Mouse (Mus musculus): ENCODE measurements around the gene Sh2d3c. TPM values are rescaled to one million over a fixed set of nuclear protein-coding genes. Genes with fewer than 3 reads are reported as not detected.

Gene Sh2d3c
- polyA plus RNA-seq, 1 experiment from 2014 or later: 32.4 TPM

DNA sequence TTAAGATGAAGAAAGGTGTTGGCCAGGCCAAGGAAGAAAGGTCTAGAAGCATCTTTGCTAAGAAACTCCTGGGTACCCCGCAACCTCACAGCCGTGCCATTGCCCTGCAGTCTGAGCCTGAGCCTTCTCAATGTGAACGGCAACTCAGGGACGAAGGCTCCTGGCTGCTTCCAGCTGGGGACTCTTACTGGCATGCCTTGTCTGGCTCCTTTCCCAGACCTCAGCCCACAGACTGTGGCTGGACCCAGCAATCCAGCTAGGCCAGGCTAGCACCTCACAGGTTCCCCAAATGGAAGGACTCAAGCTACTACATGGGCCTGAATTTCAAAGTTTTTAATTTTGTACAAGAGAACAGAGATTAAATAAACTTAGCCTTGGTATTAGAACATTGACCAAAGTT lies 41.0 kb downstream of the Sh2d3c start:
- no peak for ATAC-seq (replicated peaks; ENCODE audit: extremely low read depth, insufficient read depth, low FRiP score)
- H3K27ac ChIP-seq (ENCODE audit: low read length): no peak overlapping the region
- H3K27me3 ChIP-seq (ENCODE audit: control insufficient read depth, insufficient read depth, low read length): no peaks in the 10 kb centered on the region
- H3K4me1 ChIP-seq (ENCODE audit: control insufficient read depth, insufficient read depth, low read length): peaks cover 3% of the 10 kb centered on the region; the same call in 1 of the 2 replicates
- no peak overlapping the region for H3K4me3 ChIP-seq (ENCODE audit: low read length)
- H3K4me2 ChIP-seq (ENCODE audit: low read depth, low read length): no peak overlapping the region
- no peaks in the 10 kb centered on the region for H3K9me3 ChIP-seq (replicated peaks; ENCODE audit: control insufficient read depth, low read length)
- H3K9ac ChIP-seq (ENCODE audit: low read length): no peak overlapping the region
- WGBS: 65% methylated on average over 4 of the region's 4 CpGs
- 0 out of 2 replicates have a peak, but pooled peaks cover 3% of the 10 kb centered on the region for H3K36me3 ChIP-seq (ENCODE audit: control insufficient read depth, insufficient read depth)

DNA sequence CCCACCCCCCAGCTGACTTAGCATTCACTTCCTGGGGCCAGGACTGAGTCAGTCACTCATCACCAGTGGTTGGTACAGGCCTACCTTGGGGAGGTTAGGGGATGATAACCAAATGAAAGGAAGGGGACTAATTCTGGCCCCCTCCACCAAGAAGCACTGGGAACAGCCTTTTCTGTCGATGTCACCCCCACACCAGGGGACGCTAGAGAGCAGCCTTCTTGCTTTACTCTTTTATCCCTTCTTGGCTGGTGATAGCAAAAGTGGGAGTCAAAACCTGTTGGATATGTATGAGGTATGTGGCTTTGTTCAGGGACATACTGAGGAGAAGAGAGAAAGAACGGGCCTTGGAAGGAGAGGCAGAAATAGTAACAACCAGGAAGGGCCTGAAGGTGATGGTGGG lies 42.5 kb downstream of the Sh2d3c start:
- Histone ChIP-seq H3K9me3 (replicated peaks; ENCODE audit: control insufficient read depth, low read length) (no peaks in the 10 kb centered on the region), H3K36me3 (ENCODE audit: control insufficient read depth, insufficient read depth) (0 out of 2 replicates have a peak, but pooled peaks cover 3% of the 10 kb centered on the region), H3K4me2 (ENCODE audit: low read depth, low read length) (no peak overlapping the region), H3K9ac (ENCODE audit: low read length) (no peak overlapping the region), H3K4me1 (ENCODE audit: control insufficient read depth, insufficient read depth, low read length) (no peaks in the 10 kb centered on the region), H3K27me3 (ENCODE audit: control insufficient read depth, insufficient read depth, low read length) (no peaks in the 10 kb centered on the region), H3K4me3 (ENCODE audit: low read length) (no peak overlapping the region), H3K27ac (ENCODE audit: low read length) (no peak overlapping the region)
- WGBS: 64% methylated on average over 3 of the region's 3 CpGs
- no peak for ATAC-seq (replicated peaks; ENCODE audit: extremely low read depth, insufficient read depth, low FRiP score)

DNA sequence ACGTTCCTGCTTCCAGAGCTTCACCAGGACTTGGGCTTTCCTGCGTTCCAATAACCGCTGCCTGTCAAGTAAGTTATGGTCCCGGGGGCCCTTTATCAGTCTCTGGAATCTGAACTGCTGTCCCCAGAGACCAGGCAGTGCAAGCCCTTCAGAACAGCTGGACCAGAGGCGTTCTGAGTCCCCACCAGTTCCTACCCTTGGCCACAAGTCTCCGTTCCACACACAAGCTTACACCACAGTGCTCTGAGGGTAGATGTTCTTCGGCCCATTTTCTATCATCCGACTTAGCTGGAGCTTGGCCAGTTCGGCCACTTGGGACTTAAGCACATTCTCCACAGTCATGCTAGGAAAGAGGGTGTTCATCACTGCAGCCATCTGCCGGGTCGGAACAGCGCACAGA lies 46.4 kb downstream of the Sh2d3c start:
- Histone ChIP-seq H3K4me2 (ENCODE audit: low read depth, low read length) (no peak overlapping the region), H3K4me1 (ENCODE audit: control insufficient read depth, insufficient read depth, low read length) (no peaks in the 10 kb centered on the region), H3K36me3 (ENCODE audit: control insufficient read depth, insufficient read depth) (no peaks in the 10 kb centered on the region), H3K9me3 (replicated peaks; ENCODE audit: control insufficient read depth, low read length) (no peaks in the 10 kb centered on the region), H3K27ac (ENCODE audit: low read length) (no peak overlapping the region), H3K9ac (ENCODE audit: low read length) (no peak overlapping the region), H3K27me3 (ENCODE audit: control insufficient read depth, insufficient read depth, low read length) (no peaks in the 10 kb centered on the region), H3K4me3 (ENCODE audit: low read length) (no peak overlapping the region)
- 70% methylated on average over 12 of the region's 12 CpGs for WGBS
- no peak for ATAC-seq (replicated peaks; ENCODE audit: extremely low read depth, insufficient read depth, low FRiP score)

DNA sequence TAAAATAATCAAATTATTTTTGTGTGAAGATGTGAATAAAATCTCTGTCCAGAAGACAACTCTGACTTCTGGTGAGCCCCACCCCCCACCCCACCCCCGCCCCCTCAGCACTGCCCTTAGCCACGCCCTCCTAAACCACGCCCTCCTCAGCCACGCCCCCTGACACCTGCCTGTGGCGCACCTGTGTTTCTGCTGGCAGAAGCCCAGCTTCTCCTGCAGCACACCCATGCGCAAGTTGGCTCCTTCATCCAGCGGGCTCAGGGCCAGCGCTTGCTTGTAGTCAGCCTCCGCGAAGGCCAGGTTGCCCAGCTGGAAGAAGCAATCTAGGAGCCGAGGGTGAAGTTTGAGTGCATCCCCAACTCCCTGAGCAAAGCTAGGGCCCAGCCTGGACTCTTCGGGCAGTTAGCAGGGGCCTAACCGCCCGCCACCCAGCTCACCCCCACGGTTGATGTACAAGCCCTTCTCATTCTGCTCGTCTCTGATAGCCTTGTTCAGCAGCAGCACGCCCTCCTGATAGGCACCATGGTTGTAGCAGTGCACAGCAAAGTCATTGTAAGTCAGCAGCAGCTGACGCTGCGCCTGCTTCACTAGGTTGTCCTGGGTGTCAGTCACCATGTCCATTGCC lies 47.9 kb downstream of the Sh2d3c start:
- Histone ChIP-seq H3K4me3 (ENCODE audit: low read length) (no peak overlapping the region), H3K36me3 (ENCODE audit: control insufficient read depth, insufficient read depth) (no peaks in the 10 kb centered on the region), H3K4me2 (ENCODE audit: low read depth, low read length) (no peak overlapping the region), H3K9ac (ENCODE audit: low read length) (no peak overlapping the region), H3K27ac (ENCODE audit: low read length) (no peak overlapping the region), H3K9me3 (replicated peaks; ENCODE audit: control insufficient read depth, low read length) (no peaks in the 10 kb centered on the region), H3K27me3 (ENCODE audit: control insufficient read depth, insufficient read depth, low read length) (no peaks in the 10 kb centered on the region), H3K4me1 (ENCODE audit: control insufficient read depth, insufficient read depth, low read length) (no peaks in the 10 kb centered on the region)
- no peak for ATAC-seq (replicated peaks; ENCODE audit: extremely low read depth, insufficient read depth, low FRiP score)
- WGBS: 50% methylated on average over 19 of the region's 19 CpGs

DNA sequence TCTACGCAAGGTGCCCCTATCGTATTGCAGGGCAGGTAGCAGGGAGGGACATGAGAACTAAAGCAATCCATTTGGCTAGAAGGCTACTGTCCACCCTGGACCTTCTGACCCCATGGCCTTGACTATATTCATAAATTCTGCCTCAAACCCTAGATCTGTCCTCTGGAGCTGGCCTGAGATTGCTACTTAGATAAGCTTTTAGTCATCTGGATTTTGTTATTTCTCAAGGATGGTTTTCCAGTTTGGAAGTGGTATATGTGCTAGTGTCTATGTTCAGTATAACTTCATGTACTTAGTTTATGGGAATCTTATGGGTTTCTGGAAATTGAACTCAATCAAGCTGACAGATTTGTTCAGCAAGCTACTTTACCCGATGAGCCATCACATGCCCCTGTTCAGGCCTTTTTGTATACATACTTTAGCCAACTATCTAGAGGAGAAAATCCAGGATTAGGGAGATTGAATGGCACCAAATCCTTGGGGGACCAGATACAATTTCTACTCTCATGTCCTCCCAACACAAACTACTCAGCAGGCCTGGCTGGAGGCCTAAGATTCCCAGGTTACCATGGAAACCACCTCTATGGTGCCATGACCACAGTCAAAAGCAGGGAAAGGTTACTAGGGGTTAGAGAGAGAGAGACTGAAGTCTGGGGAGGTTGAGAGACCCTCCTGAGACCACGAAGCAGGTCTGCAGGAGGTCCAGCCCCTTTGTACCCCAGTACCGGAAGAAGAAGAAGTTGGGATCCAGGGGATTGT lies 48.7 kb downstream of the Sh2d3c start:
- Histone ChIP-seq H3K4me1 (ENCODE audit: control insufficient read depth, insufficient read depth, low read length) (no peaks in the 10 kb centered on the region), H3K9me3 (replicated peaks; ENCODE audit: control insufficient read depth, low read length) (no peaks in the 10 kb centered on the region), H3K4me2 (ENCODE audit: low read depth, low read length) (no peak overlapping the region), H3K36me3 (ENCODE audit: control insufficient read depth, insufficient read depth) (no peaks in the 10 kb centered on the region), H3K4me3 (ENCODE audit: low read length) (no peak overlapping the region), H3K27me3 (ENCODE audit: control insufficient read depth, insufficient read depth, low read length) (no peaks in the 10 kb centered on the region), H3K9ac (ENCODE audit: low read length) (no peak overlapping the region), H3K27ac (ENCODE audit: low read length) (no peak overlapping the region)
- no peak for ATAC-seq (replicated peaks; ENCODE audit: extremely low read depth, insufficient read depth, low FRiP score)
- 84% methylated on average over 5 of the region's 5 CpGs for WGBS

DNA sequence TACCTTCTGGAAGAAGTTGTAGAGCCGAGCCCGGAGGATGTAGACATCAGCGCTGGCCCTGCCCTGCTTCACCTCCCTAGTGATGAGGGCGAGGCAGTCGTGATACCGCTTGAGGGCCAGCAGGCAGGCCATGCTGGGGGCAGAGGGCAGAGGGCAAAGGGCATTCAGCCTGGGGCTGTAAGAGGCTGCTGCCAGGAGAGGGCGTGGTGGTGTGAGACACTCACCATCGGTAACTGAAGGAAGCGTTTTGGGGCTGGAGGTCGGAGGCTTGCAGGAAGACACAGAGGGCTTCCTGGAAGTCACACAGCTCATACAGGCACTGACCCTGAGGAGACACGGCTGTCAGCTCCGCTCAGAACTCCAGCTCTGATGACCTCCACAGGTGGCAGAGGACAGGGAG lies 51.0 kb downstream of the Sh2d3c start:
- no peaks in the 10 kb centered on the region for H3K36me3 ChIP-seq (ENCODE audit: control insufficient read depth, insufficient read depth)
- no peaks in the 10 kb centered on the region for H3K27me3 ChIP-seq (ENCODE audit: control insufficient read depth, insufficient read depth, low read length)
- no peak overlapping the region for H3K27ac ChIP-seq (ENCODE audit: low read length)
- no peak overlapping the region for H3K9ac ChIP-seq (ENCODE audit: low read length)
- peaks cover 8% of the 10 kb centered on the region for H3K4me1 ChIP-seq (ENCODE audit: control insufficient read depth, insufficient read depth, low read length)
- no peak overlapping the region for H3K4me3 ChIP-seq (ENCODE audit: low read length)
- H3K4me2 ChIP-seq (ENCODE audit: low read depth, low read length): no peak overlapping the region
- WGBS: 26% methylated on average over 12 of the region's 12 CpGs
- no peak for ATAC-seq (replicated peaks; ENCODE audit: extremely low read depth, insufficient read depth, low FRiP score)
- H3K9me3 ChIP-seq (replicated peaks; ENCODE audit: control insufficient read depth, low read length): no peaks in the 10 kb centered on the region

DNA sequence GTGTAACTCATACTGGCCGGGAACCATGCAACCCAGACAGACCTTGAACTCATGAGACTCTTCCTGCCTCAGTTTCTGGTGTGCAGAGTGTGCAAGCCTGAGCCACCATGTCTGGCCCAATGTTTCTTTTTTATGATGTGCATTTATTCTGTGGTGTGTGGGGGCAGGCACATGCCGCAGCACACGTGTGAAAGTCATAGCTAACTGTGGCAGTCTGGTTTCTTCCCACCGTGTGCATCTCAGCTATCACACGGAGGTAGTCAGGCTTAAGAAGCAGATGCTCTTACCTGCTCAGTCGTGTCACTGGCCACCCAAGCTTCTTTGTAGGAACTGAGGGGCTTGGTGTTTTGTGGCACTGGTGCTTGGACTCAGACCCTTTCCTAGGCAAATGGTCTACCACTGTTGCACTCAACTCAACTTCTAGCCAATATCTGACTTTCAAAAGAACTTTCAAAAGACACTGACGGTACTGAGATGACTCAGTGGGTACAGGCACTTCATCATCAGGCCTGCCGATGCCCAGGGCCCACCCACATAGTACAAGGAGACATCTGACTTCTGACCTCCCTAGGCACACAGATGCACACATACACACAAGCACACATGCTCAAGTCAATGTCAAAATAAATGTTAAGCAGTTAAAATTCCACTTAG lies 51.9 kb downstream of the Sh2d3c start:
- no peak overlapping the region for H3K4me2 ChIP-seq (ENCODE audit: low read depth, low read length)
- H3K27me3 ChIP-seq (ENCODE audit: control insufficient read depth, insufficient read depth, low read length): no peaks in the 10 kb centered on the region
- no peaks in the 10 kb centered on the region for H3K36me3 ChIP-seq (ENCODE audit: control insufficient read depth, insufficient read depth)
- H3K9ac ChIP-seq (ENCODE audit: low read length): no peak overlapping the region
- no peak overlapping the region for H3K27ac ChIP-seq (ENCODE audit: low read length)
- no peak overlapping the region for H3K4me3 ChIP-seq (ENCODE audit: low read length)
- ATAC-seq (replicated peaks; ENCODE audit: extremely low read depth, insufficient read depth, low FRiP score): no peak
- H3K9me3 ChIP-seq (replicated peaks; ENCODE audit: control insufficient read depth, low read length): no peaks in the 10 kb centered on the region
- 77% methylated on average over 8 of the region's 8 CpGs for WGBS
- peaks cover 8% of the 10 kb centered on the region for H3K4me1 ChIP-seq (ENCODE audit: control insufficient read depth, insufficient read depth, low read length)

DNA sequence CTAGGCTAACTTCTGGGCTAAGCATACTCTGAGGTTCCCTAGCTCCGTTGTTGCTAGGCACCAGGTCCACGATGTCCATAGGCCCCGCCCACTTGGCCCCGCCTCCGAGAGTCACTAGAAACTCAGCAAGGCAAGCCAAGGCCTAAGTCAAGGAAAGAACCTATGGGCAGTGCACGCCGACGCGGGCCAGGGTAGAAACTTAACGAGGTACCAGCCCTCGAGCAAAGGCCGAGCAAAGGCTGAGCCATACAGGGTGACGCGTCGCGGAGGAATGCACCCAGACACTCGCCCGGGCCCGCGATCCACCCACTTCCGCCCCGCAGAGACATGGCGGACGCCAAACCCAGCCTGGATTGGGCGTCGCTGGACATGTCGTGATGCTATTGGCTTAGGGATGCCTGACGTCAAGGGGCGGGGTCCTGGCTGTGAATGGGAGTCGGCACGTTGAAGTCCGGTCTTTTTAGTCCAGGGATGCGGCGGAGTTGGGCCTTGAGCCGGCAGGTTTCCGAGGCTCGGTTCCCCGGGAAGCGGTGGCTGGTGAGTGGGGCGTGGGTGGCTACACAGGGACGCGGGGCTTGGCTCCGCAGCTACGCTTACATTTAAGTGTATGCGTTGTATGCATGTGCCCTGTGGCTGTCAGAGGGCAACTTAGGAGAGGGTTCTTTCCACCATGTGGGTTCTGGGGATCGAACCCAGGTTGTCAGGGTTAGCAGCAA lies 54.7 kb downstream of the Sh2d3c start, which contains the start of the genes Ttc16 and Ptrh1:
TSS of gene Ttc16 (minus strand) at position 275 of the 716 bp plus-strand sequence.
TSS of gene Ptrh1 (plus strand) at position 428 of the 716 bp plus-strand sequence.
- Histone ChIP-seq H3K27me3 (ENCODE audit: control insufficient read depth, insufficient read depth, low read length) (no peaks in the 10 kb centered on the region), H3K9me3 (replicated peaks; ENCODE audit: control insufficient read depth, low read length) (no peaks in the 10 kb centered on the region), H3K27ac (ENCODE audit: low read length) (peak within 1 kb of the TSS; percentile 38; the same call in 1 of the 2 replicates), H3K9ac (ENCODE audit: low read length) (peak within 1 kb of the TSS; percentile 49), H3K4me2 (ENCODE audit: low read depth, low read length) (peak within 1 kb of the TSS; percentile 76), H3K4me1 (ENCODE audit: control insufficient read depth, insufficient read depth, low read length) (peaks cover 8% of the 10 kb centered on the region), H3K4me3 (ENCODE audit: low read length) (peak within 1 kb of the TSS; percentile 58), H3K36me3 (ENCODE audit: control insufficient read depth, insufficient read depth) (no peaks in the 10 kb centered on the region)
- under 1% methylated on average over 46 of the region's 46 CpGs for WGBS
- ATAC-seq (replicated peaks; ENCODE audit: extremely low read depth, insufficient read depth, low FRiP score): peak; percentile 96

Measured in heart, embryonic 16.5 days (tissue).